ENCODE assay signal across 15 mouse cellular contexts in the genomic region with DNA sequence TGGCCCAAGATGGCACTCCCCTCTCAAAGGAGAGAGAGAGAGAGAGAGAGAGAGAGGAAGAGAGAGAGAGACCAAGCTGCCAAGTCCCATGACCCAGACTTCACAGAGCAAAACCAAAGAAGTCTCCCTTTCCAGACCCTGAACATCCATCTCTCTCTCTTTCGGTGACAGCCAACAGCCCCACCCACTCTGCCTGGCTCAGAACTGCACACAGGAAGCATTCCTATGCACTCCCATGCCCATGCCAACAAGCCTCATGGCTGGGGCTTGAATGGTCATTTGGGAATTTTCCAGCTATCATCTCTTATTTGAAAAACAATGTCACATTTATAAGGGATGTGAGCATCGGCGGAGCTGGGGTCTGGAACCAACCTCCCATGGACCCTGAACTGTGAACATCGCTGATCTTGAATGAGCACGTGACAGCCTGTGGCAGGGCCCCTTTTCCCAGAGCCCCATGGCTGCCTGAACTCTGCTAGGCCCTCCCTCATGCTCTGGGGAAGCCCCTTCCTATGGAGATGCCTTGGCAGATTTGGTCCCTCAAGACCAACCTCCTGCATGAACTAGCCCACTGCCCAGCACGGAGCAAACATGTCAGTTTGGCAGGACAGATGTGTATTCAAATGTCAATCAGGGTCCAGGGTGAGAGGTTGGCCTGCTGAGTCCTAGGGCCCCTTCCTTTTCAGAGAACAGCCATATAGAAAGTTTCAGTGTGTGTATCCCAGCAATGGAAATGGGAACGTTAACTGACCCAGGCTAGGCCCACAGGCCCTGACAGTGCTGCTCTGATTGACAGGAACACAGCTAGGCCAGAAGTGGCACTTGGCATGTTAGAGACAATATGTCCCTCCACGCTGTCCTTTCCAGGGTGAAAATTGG.
DNase-seq lines count a peak whose midpoint lies in the region; ATAC-seq and TF ChIP-seq lines count a peak whose summit lies in the region.
"Had no signal": no experiment of that assay in that cellular context is flagged by ENCODE, and none has a peak within 500 bp of the region (broad histone marks: within the 10 kb centered on the region; RNA-seq: fewer than 3 reads in every experiment).

No protein-coding gene starts in this region.

- no peaks in the 10 kb centered on the region for H3K9me3 ChIP-seq in intestine, embryonic 16.5 days (ENCODE audit: control insufficient read depth, low read length)
- no peaks in the 10 kb centered on the region for H3K9me3 ChIP-seq in intestine, embryonic 15.5 days
- no peaks in the 10 kb centered on the region for H3K9me3 ChIP-seq in midbrain, embryonic 11.5 days (ENCODE audit: control insufficient read depth, low read length)
- H3K9me3 ChIP-seq in midbrain, embryonic 16.5 days (replicated peaks; ENCODE audit: control insufficient read depth, low read length, poor library complexity, severe bottlenecking) = no peaks in the 10 kb centered on the region
- no peaks in the 10 kb centered on the region for H3K9me3 ChIP-seq in hindbrain, embryonic 11.5 days (ENCODE audit: control insufficient read depth, low read length)
- no peaks in the 10 kb centered on the region for H3K9me3 ChIP-seq in stomach, embryonic 15.5 days
- H3K9me3 ChIP-seq: forebrain, embryonic 12.5 days; heart, embryonic 15.5 days; liver, embryonic 12.5 days had no signal

- H3K36me3 ChIP-seq in intestine, embryonic 16.5 days (ENCODE audit: control insufficient read depth, insufficient read depth, low read length) = no peaks in the 10 kb centered on the region
- no peaks in the 10 kb centered on the region for H3K36me3 ChIP-seq in intestine, embryonic 15.5 days
- H3K36me3 ChIP-seq in midbrain, embryonic 11.5 days (ENCODE audit: control insufficient read depth, insufficient read depth, low read length) = no peaks in the 10 kb centered on the region
- H3K36me3 ChIP-seq in midbrain, embryonic 16.5 days (ENCODE audit: control insufficient read depth, insufficient read depth, low read length) = no peaks in the 10 kb centered on the region
- H3K36me3 ChIP-seq in hindbrain, embryonic 11.5 days (ENCODE audit: control insufficient read depth, insufficient read depth, low read length) = no peaks in the 10 kb centered on the region
- no peaks in the 10 kb centered on the region for H3K36me3 ChIP-seq in stomach, embryonic 15.5 days
- H3K36me3 ChIP-seq: forebrain, embryonic 12.5 days; heart, embryonic 15.5 days; liver, embryonic 12.5 days had no signal

- no peak overlapping the region for H3K4me2 ChIP-seq in intestine, embryonic 16.5 days (ENCODE audit: low read depth, low read length)
- no peak overlapping the region for H3K4me2 ChIP-seq in intestine, embryonic 15.5 days (replicated peaks)
- H3K4me2 ChIP-seq in midbrain, embryonic 11.5 days = no peak overlapping the region
- H3K4me2 ChIP-seq in midbrain, embryonic 16.5 days (ENCODE audit: low read length) = no peak overlapping the region
- no peak overlapping the region for H3K4me2 ChIP-seq in hindbrain, embryonic 11.5 days (replicated peaks; ENCODE audit: low read depth, low read length)
- no peak overlapping the region for H3K4me2 ChIP-seq in stomach, embryonic 15.5 days
- H3K4me2 ChIP-seq: forebrain, embryonic 12.5 days; heart, embryonic 15.5 days; liver, embryonic 12.5 days had no signal

- WGBS in intestine, embryonic 16.5 days = 65% methylated on average over 8 of the region's 8 CpGs
- WGBS in intestine, embryonic 15.5 days = 70% methylated on average over 8 of the region's 8 CpGs
- 59% methylated on average over 8 of the region's 8 CpGs for WGBS in midbrain, embryonic 11.5 days
- WGBS in midbrain, embryonic 16.5 days = 43% methylated on average over 8 of the region's 8 CpGs
- 53% methylated on average over 8 of the region's 8 CpGs for WGBS in hindbrain, embryonic 11.5 days
- WGBS in stomach, embryonic 15.5 days = 65% methylated on average over 8 of the region's 8 CpGs

- H3K27me3 ChIP-seq in intestine, embryonic 16.5 days (replicated peaks; ENCODE audit: control insufficient read depth, insufficient read depth, low read length) = no peaks in the 10 kb centered on the region
- H3K27me3 ChIP-seq in intestine, embryonic 15.5 days (replicated peaks) = no peaks in the 10 kb centered on the region
- H3K27me3 ChIP-seq in midbrain, embryonic 11.5 days (ENCODE audit: control insufficient read depth, insufficient read depth, low read length) = no peaks in the 10 kb centered on the region
- H3K27me3 ChIP-seq in midbrain, embryonic 16.5 days (ENCODE audit: control insufficient read depth, insufficient read depth, low read depth, low read length) = no peaks in the 10 kb centered on the region
- no peaks in the 10 kb centered on the region for H3K27me3 ChIP-seq in hindbrain, embryonic 11.5 days (ENCODE audit: control insufficient read depth, insufficient read depth, low read length)
- no peaks in the 10 kb centered on the region for H3K27me3 ChIP-seq in stomach, embryonic 15.5 days (replicated peaks)
- H3K27me3 ChIP-seq: forebrain, embryonic 12.5 days; heart, embryonic 15.5 days; liver, embryonic 12.5 days had no signal

- intact Hi-C loops in left cerebral cortex, adult 2 months (cut with DNase I) = no loop called here

- H3K4me1 ChIP-seq in intestine, embryonic 16.5 days (ENCODE audit: control insufficient read depth, insufficient read depth, low read length) = peaks cover 8% of the 10 kb centered on the region
- H3K4me1 ChIP-seq in intestine, embryonic 15.5 days (replicated peaks) = peaks cover under 1% of the 10 kb centered on the region
- peaks cover 7% of the 10 kb centered on the region; the same call in 1 of the 2 replicates for H3K4me1 ChIP-seq in midbrain, embryonic 11.5 days (ENCODE audit: control insufficient read depth, insufficient read depth, low read length)
- no peaks in the 10 kb centered on the region; the same call in 1 of the 2 replicates for H3K4me1 ChIP-seq in midbrain, embryonic 16.5 days (ENCODE audit: control insufficient read depth, insufficient read depth, low read length)
- H3K4me1 ChIP-seq in hindbrain, embryonic 11.5 days (replicated peaks; ENCODE audit: control insufficient read depth, insufficient read depth, low read length) = 0 out of 2 replicates have a peak, but pooled peaks cover 4% of the 10 kb centered on the region
- peaks cover 8% of the 10 kb centered on the region; the same call in 1 of the 2 replicates for H3K4me1 ChIP-seq in stomach, embryonic 15.5 days
- H3K4me1 ChIP-seq: liver, embryonic 12.5 days had no signal

- no peak for TF ChIP-seq CTCF in left cerebral cortex, adult 2 months (IDR thresholded peaks at IDR 0.05)

- no peak overlapping the region for H3K9ac ChIP-seq in intestine, embryonic 16.5 days (ENCODE audit: low read depth, low read length)
- no peak overlapping the region for H3K9ac ChIP-seq in intestine, embryonic 15.5 days
- no peak overlapping the region for H3K9ac ChIP-seq in midbrain, embryonic 11.5 days (ENCODE audit: low read length)
- no peak overlapping the region for H3K9ac ChIP-seq in midbrain, embryonic 16.5 days (ENCODE audit: low read depth, low read length)
- H3K9ac ChIP-seq in hindbrain, embryonic 11.5 days (ENCODE audit: low read depth, low read length) = no peak overlapping the region
- H3K9ac ChIP-seq in stomach, embryonic 15.5 days = no peak overlapping the region
- H3K9ac ChIP-seq: forebrain, embryonic 12.5 days; heart, embryonic 15.5 days; liver, embryonic 12.5 days had no signal

- no peak overlapping the region for H3K4me3 ChIP-seq in intestine, embryonic 16.5 days (ENCODE audit: low read length)
- no peak overlapping the region for H3K4me3 ChIP-seq in intestine, embryonic 15.5 days (replicated peaks)
- H3K4me3 ChIP-seq in midbrain, embryonic 11.5 days (ENCODE audit: low read depth, low read length) = no peak overlapping the region
- no peak overlapping the region for H3K4me3 ChIP-seq in midbrain, embryonic 16.5 days (ENCODE audit: low read depth, low read length)
- H3K4me3 ChIP-seq in hindbrain, embryonic 11.5 days (ENCODE audit: low read depth, low read length) = no peak overlapping the region
- no peak overlapping the region for H3K4me3 ChIP-seq in stomach, embryonic 15.5 days (replicated peaks)
- no peak overlapping the region for H3K4me3 ChIP-seq in left cerebral cortex, adult 2 months
- H3K4me3 ChIP-seq: forebrain, embryonic 12.5 days; heart, embryonic 15.5 days; liver, embryonic 12.5 days had no signal

- DNase-seq in midbrain, embryonic 11.5 days (ENCODE audit: low spot score, missing footprints) = no peak
- peak; percentile 16 for DNase-seq in hindbrain, embryonic 11.5 days (ENCODE audit: low spot score)
- no peak for DNase-seq in left cerebral cortex, adult 2 months (ENCODE audit: extremely low spot score in 1 of 2, low spot score in 2 of 2)
- DNase-seq: B cell, adult 2 months; cerebellum, adult 18-20 months; kidney, postnatal 25 days had no signal

- ATAC-seq in intestine, embryonic 16.5 days = peak; percentile 38; the same call in 1 of the 2 replicates
- ATAC-seq in intestine, embryonic 15.5 days = no peak
- ATAC-seq in midbrain, embryonic 11.5 days (ENCODE audit: low FRiP score) = peak; percentile 57
- no peak for ATAC-seq in midbrain, embryonic 16.5 days
- no peak for ATAC-seq in hindbrain, embryonic 11.5 days (ENCODE audit: low FRiP score)
- ATAC-seq in stomach, embryonic 15.5 days (ENCODE audit: insufficient read depth, low FRiP score, low read depth) = no peak
- ATAC-seq in granulocyte monocyte progenitor cell, adult 5-6 weeks (replicated peaks; ENCODE audit: poor library complexity, severe bottlenecking) = no peak
- ATAC-seq: liver, embryonic 12.5 days had no signal

- no peak overlapping the region for H3K27ac ChIP-seq in intestine, embryonic 16.5 days (ENCODE audit: low read length)
- H3K27ac ChIP-seq in intestine, embryonic 15.5 days = no peak overlapping the region
- H3K27ac ChIP-seq in midbrain, embryonic 11.5 days (ENCODE audit: low read depth, low read length) = no peak overlapping the region
- H3K27ac ChIP-seq in midbrain, embryonic 16.5 days (ENCODE audit: low read length) = no peak overlapping the region
- 0 out of 2 replicates have a peak overlapping the region, but pooled peaks have one; percentile 24 for H3K27ac ChIP-seq in hindbrain, embryonic 11.5 days (ENCODE audit: low read depth, low read length)
- H3K27ac ChIP-seq in stomach, embryonic 15.5 days = peak overlapping the region; percentile 36; the same call in 1 of the 2 replicates
- H3K27ac ChIP-seq in left cerebral cortex, adult 2 months = no peak overlapping the region
- H3K27ac ChIP-seq: forebrain, embryonic 12.5 days; heart, embryonic 15.5 days; liver, embryonic 12.5 days; macrophage had no signal

Comparison
In these comparisons a context has a peak if more than half of its experiments do, and no peak if none do; other contexts are left out.
1. ATAC-seq: peak in intestine, embryonic 16.5 days (single experiment) and midbrain, embryonic 11.5 days (single experiment); none in intestine, embryonic 15.5 days (single experiment), midbrain, embryonic 16.5 days (single experiment), hindbrain, embryonic 11.5 days (single experiment), stomach, embryonic 15.5 days (single experiment) and granulocyte monocyte progenitor cell, adult 5-6 weeks (single experiment).
2. H3K27ac ChIP-seq: peak in hindbrain, embryonic 11.5 days (single experiment) and stomach, embryonic 15.5 days (single experiment); none in intestine, embryonic 16.5 days (single experiment), intestine, embryonic 15.5 days (single experiment), midbrain, embryonic 11.5 days (single experiment), midbrain, embryonic 16.5 days (single experiment) and left cerebral cortex, adult 2 months (single experiment).